Comparison of ENCODE assay signal across 22 mouse cellular contexts in genomic region chr3:128239813-128240421, GRCm38 (mm10).
"Had no signal": no experiment of that assay in that cellular context is flagged by ENCODE, and none has a peak within 500 bp of the region (broad histone marks: within the 10 kb centered on the region; RNA-seq: fewer than 3 reads in every experiment).

No protein-coding gene starts in this region.

- H3K4me3 ChIP-seq: limb, embryonic 12.5 days; limb, embryonic 15.5 days; megakaryocyte, embryonic 14.5 days; midbrain, embryonic 10.5 days; neural tube, embryonic 12.5 days; neural tube, embryonic 15.5 days had no signal

- H3K9ac ChIP-seq: limb, embryonic 12.5 days; limb, embryonic 15.5 days; liver, embryonic 14.5 days; liver, postnatal 0 days; lung, embryonic 14.5 days; neural tube, embryonic 12.5 days; neural tube, embryonic 15.5 days had no signal

- H3K4me1 ChIP-seq: limb, embryonic 12.5 days; limb, embryonic 15.5 days; megakaryocyte, embryonic 14.5 days; midbrain, embryonic 10.5 days; neural tube, embryonic 12.5 days; neural tube, embryonic 15.5 days had no signal

- H3K9me3 ChIP-seq: limb, embryonic 12.5 days; limb, embryonic 15.5 days; midbrain, embryonic 10.5 days; neural tube, embryonic 12.5 days; neural tube, embryonic 15.5 days had no signal

- H3K27ac ChIP-seq: limb, embryonic 12.5 days; limb, embryonic 15.5 days; liver, embryonic 14.5 days; macrophage; midbrain, embryonic 10.5 days; neural tube, embryonic 12.5 days; neural tube, embryonic 15.5 days had no signal

- H3K4me2 ChIP-seq: limb, embryonic 12.5 days; limb, embryonic 15.5 days; liver, embryonic 11.5 days; lung, embryonic 14.5 days; neural tube, embryonic 12.5 days; neural tube, embryonic 15.5 days had no signal

- H3K27me3 ChIP-seq: limb, embryonic 15.5 days; megakaryocyte, embryonic 14.5 days; neural tube, embryonic 12.5 days; neural tube, embryonic 15.5 days had no signal

- DNase-seq: kidney, adult 9 months; kidney, postnatal 14 days; kidney, postnatal 4 days; left cerebral cortex, postnatal 4 days; liver, postnatal 0 days; lung, embryonic 14.5 days; midbrain, embryonic 14.5 days; right cerebral cortex, adult 18-20 months; right cerebral cortex, postnatal 14 days; right cerebral cortex, postnatal 4 days; thymus, adult 18-20 months; thymus, postnatal 36 days had no signal

- H3K36me3 ChIP-seq: limb, embryonic 12.5 days; limb, embryonic 15.5 days; midbrain, embryonic 10.5 days; neural tube, embryonic 12.5 days; neural tube, embryonic 15.5 days had no signal

- ATAC-seq: liver, postnatal 0 days; lung, postnatal 0 days had no signal
